Mouse (Mus musculus): ENCODE measurements around the gene Eepd1. TPM values are rescaled to one million over a fixed set of nuclear protein-coding genes. Genes with fewer than 3 reads are reported as not detected.

Gene Eepd1
- total and polyA plus RNA-seq, 2 experiments from 2014 or later: 19.9 to 21.4 TPM

GRCm38 (mm10) chr9:25496703-25497102 is 15.4 kb downstream of the Eepd1 start:
- H3K4me3 ChIP-seq (ENCODE audit: low read depth, low read length): no peak overlapping the region
- peaks cover 32% of the 10 kb centered on the region for H3K4me1 ChIP-seq (ENCODE audit: control insufficient read depth, insufficient read depth)
- H3K9ac ChIP-seq (replicated peaks; ENCODE audit: low read depth, low read length): no peak overlapping the region
- 96% methylated on average over 2 of the region's 2 CpGs for WGBS
- H3K27ac ChIP-seq (ENCODE audit: low read depth): no peak overlapping the region
- no peak for ATAC-seq (ENCODE audit: insufficient read depth, low read depth)
- no peak for DNase-seq (ENCODE audit: low spot score)
- TF ChIP-seq CTCF (IDR thresholded peaks at IDR 0.05; ENCODE audit: low read depth): no peak
- no peak for TF ChIP-seq EP300 (IDR thresholded peaks at IDR 0.05; ENCODE audit: low read depth)
- H3K27me3 ChIP-seq (ENCODE audit: control insufficient read depth, insufficient read depth, low read length): no peaks in the 10 kb centered on the region
- H3K36me3 ChIP-seq (replicated peaks; ENCODE audit: control insufficient read depth, insufficient read depth, low read length): peaks cover 5% of the 10 kb centered on the region; the same call in 1 of the 2 replicates
- no peak overlapping the region for H3K4me2 ChIP-seq (ENCODE audit: low read depth, low read length)
- no peaks in the 10 kb centered on the region for H3K9me3 ChIP-seq (replicated peaks; ENCODE audit: control insufficient read depth, low read length)

DNA sequence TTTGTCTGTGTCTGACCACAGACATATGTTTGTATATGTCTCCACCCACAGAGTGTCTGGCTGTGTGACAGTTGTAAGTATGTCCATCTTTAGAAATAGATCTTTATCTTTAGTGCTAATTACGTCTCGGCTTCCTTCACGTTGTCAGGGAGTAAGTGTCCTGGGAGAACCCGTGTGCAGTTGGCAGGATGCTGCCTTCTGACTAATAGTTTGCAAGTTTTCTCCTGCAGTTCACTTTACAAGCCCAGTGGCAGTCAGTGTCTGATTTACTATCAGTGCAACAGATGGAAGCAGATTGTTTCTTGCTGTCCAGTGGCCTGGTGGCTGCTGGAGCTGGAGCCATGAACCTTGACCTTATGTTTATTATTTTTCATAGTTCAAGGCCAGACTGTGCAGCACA is 17.4 kb downstream of the Eepd1 start:
- peaks cover 31% of the 10 kb centered on the region for H3K4me1 ChIP-seq (ENCODE audit: control insufficient read depth, insufficient read depth)
- H3K4me3 ChIP-seq (ENCODE audit: low read depth, low read length): no peak overlapping the region
- peaks cover 5% of the 10 kb centered on the region; the same call in 1 of the 2 replicates for H3K36me3 ChIP-seq (replicated peaks; ENCODE audit: control insufficient read depth, insufficient read depth, low read length)
- H3K27ac ChIP-seq (ENCODE audit: low read depth): 0 out of 2 replicates have a peak overlapping the region, but pooled peaks have one; percentile 48
- no peak for TF ChIP-seq EP300 (IDR thresholded peaks at IDR 0.05; ENCODE audit: low read depth)
- no peak for TF ChIP-seq CTCF (IDR thresholded peaks at IDR 0.05; ENCODE audit: low read depth)
- no peak overlapping the region for H3K9ac ChIP-seq (replicated peaks; ENCODE audit: low read depth, low read length)
- H3K4me2 ChIP-seq (ENCODE audit: low read depth, low read length): no peak overlapping the region
- WGBS: 9% methylated on average over 4 of the region's 4 CpGs
- H3K27me3 ChIP-seq (ENCODE audit: control insufficient read depth, insufficient read depth, low read length): no peaks in the 10 kb centered on the region
- DNase-seq (ENCODE audit: low spot score): no peak
- no peak for ATAC-seq (ENCODE audit: insufficient read depth, low read depth)
- H3K9me3 ChIP-seq (replicated peaks; ENCODE audit: control insufficient read depth, low read length): no peaks in the 10 kb centered on the region

DNA sequence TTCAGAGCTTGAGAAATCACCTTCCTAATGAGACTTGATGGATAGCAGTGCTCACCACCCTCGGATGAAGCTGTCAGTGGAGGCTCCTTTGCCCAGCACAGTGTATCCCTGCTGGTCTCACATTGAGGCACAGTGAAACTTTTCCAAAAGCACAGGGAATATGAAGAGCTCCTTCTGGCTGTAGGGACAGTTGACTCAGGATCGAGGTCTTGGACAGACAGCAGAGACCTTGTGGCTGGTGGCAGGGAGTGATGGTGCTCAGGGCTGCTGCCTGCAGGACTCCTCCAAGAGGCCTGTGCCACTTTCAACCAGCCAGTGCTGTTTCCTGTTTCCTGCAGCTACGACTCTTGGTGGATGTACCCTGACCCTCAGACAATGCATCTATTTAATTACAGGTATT is 18.0 kb downstream of the Eepd1 start:
- 24% methylated on average over 3 of the region's 3 CpGs for WGBS
- Histone ChIP-seq H3K9me3 (replicated peaks; ENCODE audit: control insufficient read depth, low read length) (no peaks in the 10 kb centered on the region), H3K4me3 (ENCODE audit: low read depth, low read length) (no peak overlapping the region), H3K27ac (ENCODE audit: low read depth) (peak overlapping the region; percentile 48; the same call in 1 of the 2 replicates), H3K27me3 (ENCODE audit: control insufficient read depth, insufficient read depth, low read length) (no peaks in the 10 kb centered on the region), H3K4me1 (ENCODE audit: control insufficient read depth, insufficient read depth) (peaks cover 33% of the 10 kb centered on the region), H3K9ac (replicated peaks; ENCODE audit: low read depth, low read length) (no peak overlapping the region), H3K36me3 (replicated peaks; ENCODE audit: control insufficient read depth, insufficient read depth, low read length) (peaks cover 5% of the 10 kb centered on the region; the same call in 1 of the 2 replicates), H3K4me2 (ENCODE audit: low read depth, low read length) (no peak overlapping the region)
- DNase-seq (ENCODE audit: low spot score) (no peak), ATAC-seq (ENCODE audit: insufficient read depth, low read depth) (no peak)
- TF ChIP-seq EP300 (IDR thresholded peaks at IDR 0.05; ENCODE audit: low read depth): no peak
- TF ChIP-seq CTCF (IDR thresholded peaks at IDR 0.05; ENCODE audit: low read depth): no peak

DNA sequence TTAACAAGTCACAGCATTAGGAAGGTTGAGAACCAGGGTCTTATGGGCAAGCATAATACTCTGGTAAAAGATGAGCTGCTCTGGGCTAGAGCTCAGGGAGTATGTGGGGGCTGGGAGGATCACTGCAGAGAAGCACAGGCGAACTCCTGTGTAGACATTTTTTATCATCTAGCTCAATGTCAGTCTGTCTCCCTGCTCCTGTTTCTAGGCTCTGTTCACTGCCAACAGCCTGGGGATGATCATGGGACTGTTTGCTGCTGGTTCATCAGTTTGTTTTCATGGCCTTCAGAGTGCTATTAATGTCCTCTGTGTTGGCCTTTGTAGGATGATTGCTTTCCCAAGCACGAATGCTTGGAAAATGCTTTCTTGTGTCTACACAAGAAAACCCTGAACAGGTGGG is 18.7 kb downstream of the Eepd1 start:
- H3K4me1 ChIP-seq (ENCODE audit: control insufficient read depth, insufficient read depth): peaks cover 38% of the 10 kb centered on the region
- WGBS: 45% methylated on average over 2 of the region's 2 CpGs
- no peak for DNase-seq (ENCODE audit: low spot score)
- H3K27me3 ChIP-seq (ENCODE audit: control insufficient read depth, insufficient read depth, low read length): no peaks in the 10 kb centered on the region
- H3K36me3 ChIP-seq (replicated peaks; ENCODE audit: control insufficient read depth, insufficient read depth, low read length): peaks cover 5% of the 10 kb centered on the region; the same call in 1 of the 2 replicates
- H3K9me3 ChIP-seq (replicated peaks; ENCODE audit: control insufficient read depth, low read length): no peaks in the 10 kb centered on the region
- H3K4me3 ChIP-seq (ENCODE audit: low read depth, low read length): no peak overlapping the region
- no peak overlapping the region for H3K9ac ChIP-seq (replicated peaks; ENCODE audit: low read depth, low read length)
- ATAC-seq (ENCODE audit: insufficient read depth, low read depth): peak; percentile 24; the same call in 1 of the 2 replicates
- H3K27ac ChIP-seq (ENCODE audit: low read depth): peak overlapping the region; percentile 49
- no peak overlapping the region for H3K4me2 ChIP-seq (ENCODE audit: low read depth, low read length)
- TF ChIP-seq EP300 (IDR thresholded peaks at IDR 0.05; ENCODE audit: low read depth) (no peak), CTCF (IDR thresholded peaks at IDR 0.05; ENCODE audit: low read depth) (no peak)

DNA sequence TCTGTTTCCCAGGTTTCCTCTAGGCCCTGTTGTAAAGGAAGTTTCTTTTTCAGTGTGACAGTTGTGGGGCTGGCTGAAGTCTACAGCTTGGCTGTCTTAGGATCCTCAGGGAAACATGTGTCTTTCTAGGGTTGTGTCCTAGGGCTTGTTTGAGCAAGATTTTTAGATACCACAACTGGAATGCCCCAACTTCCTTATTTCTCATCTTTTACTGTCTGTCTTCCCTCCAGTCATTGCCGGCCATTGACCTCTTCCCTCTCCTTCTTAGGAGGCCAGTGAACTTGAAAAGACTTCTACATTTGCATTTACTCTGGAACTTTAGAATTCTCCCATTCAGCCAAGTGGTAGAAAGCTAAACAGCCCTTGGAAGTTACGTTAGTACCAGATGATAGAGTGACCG is 27.5 kb downstream of the Eepd1 start:
- ATAC-seq (ENCODE audit: insufficient read depth, low read depth): no peak
- DNase-seq (ENCODE audit: low spot score): no peak
- WGBS: 92% methylated on average over 3 of the region's 3 CpGs
- Histone ChIP-seq H3K27ac (ENCODE audit: low read depth) (no peak overlapping the region), H3K4me1 (ENCODE audit: control insufficient read depth, insufficient read depth) (peaks cover 48% of the 10 kb centered on the region), H3K9ac (replicated peaks; ENCODE audit: low read depth, low read length) (no peak overlapping the region), H3K27me3 (ENCODE audit: control insufficient read depth, insufficient read depth, low read length) (no peaks in the 10 kb centered on the region), H3K36me3 (replicated peaks; ENCODE audit: control insufficient read depth, insufficient read depth, low read length) (no peaks in the 10 kb centered on the region), H3K4me2 (ENCODE audit: low read depth, low read length) (no peak overlapping the region), H3K9me3 (replicated peaks; ENCODE audit: control insufficient read depth, low read length) (no peaks in the 10 kb centered on the region), H3K4me3 (ENCODE audit: low read depth, low read length) (no peak overlapping the region)
- TF ChIP-seq EP300 (IDR thresholded peaks at IDR 0.05; ENCODE audit: low read depth) (no peak), CTCF (IDR thresholded peaks at IDR 0.05; ENCODE audit: low read depth) (no peak)

- ATAC-seq (ENCODE audit: insufficient read depth, low read depth) (no peak), DNase-seq (ENCODE audit: low spot score) (no peak)
- TF ChIP-seq EP300 (IDR thresholded peaks at IDR 0.05; ENCODE audit: low read depth) (no peak), CTCF (IDR thresholded peaks at IDR 0.05; ENCODE audit: low read depth) (no peak)
- 50% methylated on average over 11 of the region's 11 CpGs for WGBS
- H3K9ac ChIP-seq (replicated peaks; ENCODE audit: low read depth, low read length): no peak overlapping the region
- no peak overlapping the region for H3K27ac ChIP-seq (ENCODE audit: low read depth)
- H3K9me3 ChIP-seq (replicated peaks; ENCODE audit: control insufficient read depth, low read length): no peaks in the 10 kb centered on the region
- no peaks in the 10 kb centered on the region for H3K36me3 ChIP-seq (replicated peaks; ENCODE audit: control insufficient read depth, insufficient read depth, low read length)
- peaks cover 46% of the 10 kb centered on the region for H3K4me1 ChIP-seq (ENCODE audit: control insufficient read depth, insufficient read depth)
- no peak overlapping the region for H3K4me3 ChIP-seq (ENCODE audit: low read depth, low read length)
- no peaks in the 10 kb centered on the region for H3K27me3 ChIP-seq (ENCODE audit: control insufficient read depth, insufficient read depth, low read length)
- no peak overlapping the region for H3K4me2 ChIP-seq (ENCODE audit: low read depth, low read length)
These were observed 29.2 kb downstream of the Eepd1 start for GRCm38 (mm10) chr9:25510572-25510971.
